Mouse (Mus musculus): ENCODE results near the gene Tmem30a.

DNA sequence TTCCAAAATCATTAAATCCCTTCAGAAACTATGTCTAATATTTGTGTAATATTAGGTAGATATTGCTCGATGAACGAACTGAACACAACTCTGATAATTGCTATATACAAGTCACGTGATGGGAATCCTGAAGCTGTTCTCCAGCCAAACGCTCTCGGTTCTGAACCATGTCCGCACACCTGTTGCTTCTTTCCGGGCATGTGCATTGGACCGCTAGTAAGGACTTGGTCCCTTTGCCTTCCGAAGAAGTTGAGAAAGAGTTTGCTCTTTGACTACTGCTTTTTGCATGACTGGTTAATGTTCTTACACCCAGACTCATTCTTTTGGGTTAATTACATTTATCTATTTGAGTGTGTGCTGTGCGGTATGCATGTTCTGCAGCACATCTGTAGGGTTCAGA lies 12.1 kb upstream of the Tmem30a start:
- TF ChIP-seq CTCF (IDR thresholded peaks at IDR 0.05; ENCODE audit: low read depth) = no peak
- no peak for TF ChIP-seq EP300 (IDR thresholded peaks at IDR 0.05; ENCODE audit: low read depth)
